Mouse (Mus musculus) mouse trophoblast stem cell (cell line): ENCODE results near the gene Ptprj.
"Not testable (repeated sequence)": the region's sequence is repeated elsewhere in the genome, so short reads cannot be mapped to it uniquely, and the experiment has no call there.

Experiments
- in situ Hi-C, 2 experiments: fragments of 300-500 bp; cut with MseI, MboI; formaldehyde crosslinking; loops; 2 replicates in 1 of 2; 3 replicates in 1 of 2; pipeline ENCODE4 v1.15.1; 2025

Gene Ptprj

GRCm38 (mm10) chr2:90428988-90429717 lies 151.3 kb downstream of the Ptprj start:
- in situ Hi-C loops, result not testable (repeated sequence)

- in situ Hi-C loops, result not testable (repeated sequence)
These were observed 155.5 kb downstream of the Ptprj start for GRCm38 (mm10) chr2:90424937-90425336.

- in situ Hi-C loops, result not testable (repeated sequence)
These were observed 158.2 kb downstream of the Ptprj start for GRCm38 (mm10) chr2:90422282-90422681.

GRCm38 (mm10) chr2:90414110-90414821 lies 166.2 kb downstream of the Ptprj start:
- in situ Hi-C loops, result not testable (repeated sequence)

GRCm38 (mm10) chr2:90398633-90399107 lies 181.8 kb downstream of the Ptprj start, which contains the start of gene Olfr1274-ps:
TSS of gene Olfr1274-ps (plus strand) at chr2:90398683.
- in situ Hi-C loops, result not testable (repeated sequence)
